Mouse (Mus musculus) right cerebral cortex, adult 18-20 months (tissue): ENCODE results near the gene Nell1.
"Not testable (repeated sequence)": the region's sequence is repeated elsewhere in the genome, so short reads cannot be mapped to it uniquely, and the experiment has no call there.

ENCODE experiments used
- DNase-seq: peaks from one replicate; pipeline ENCODE4 v3.0.0; 2022; ENCODE audit warnings: mixed read lengths

The Nell1 gene

DNA sequence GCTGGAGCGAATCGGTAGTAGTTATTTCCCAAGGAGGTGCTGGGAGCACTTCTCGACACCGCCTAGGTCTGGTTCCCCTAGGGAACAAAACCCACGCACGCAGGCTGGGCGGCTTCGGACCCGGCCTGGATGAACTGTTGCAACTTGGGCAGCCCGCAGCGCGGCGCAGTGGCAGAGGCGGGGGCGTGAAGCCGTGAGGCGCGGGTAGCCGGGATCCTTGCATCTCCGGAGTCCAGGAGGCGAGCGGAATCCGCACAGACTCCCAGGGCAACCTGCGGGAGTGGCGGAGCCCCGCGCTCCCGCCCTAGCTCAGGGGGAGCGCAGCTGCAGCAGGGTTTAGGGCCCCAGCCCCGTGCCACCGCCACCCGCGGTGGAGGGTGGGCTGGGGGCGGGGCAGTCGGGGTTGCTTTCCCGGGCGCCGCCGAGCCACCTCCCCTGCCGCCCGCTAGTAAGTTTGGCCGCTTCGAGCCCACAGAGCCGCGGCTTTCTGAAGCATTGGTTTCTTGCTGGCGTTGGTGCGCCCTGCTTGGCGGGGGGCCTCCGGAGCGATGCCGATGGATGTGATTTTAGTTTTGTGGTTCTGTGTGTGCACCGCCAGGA is at the start of gene Nell1:
Nell1 (plus strand) TSS at position 24 of the 600 bp plus-strand sequence.
- peak; percentile 46 for DNase-seq

DNA sequence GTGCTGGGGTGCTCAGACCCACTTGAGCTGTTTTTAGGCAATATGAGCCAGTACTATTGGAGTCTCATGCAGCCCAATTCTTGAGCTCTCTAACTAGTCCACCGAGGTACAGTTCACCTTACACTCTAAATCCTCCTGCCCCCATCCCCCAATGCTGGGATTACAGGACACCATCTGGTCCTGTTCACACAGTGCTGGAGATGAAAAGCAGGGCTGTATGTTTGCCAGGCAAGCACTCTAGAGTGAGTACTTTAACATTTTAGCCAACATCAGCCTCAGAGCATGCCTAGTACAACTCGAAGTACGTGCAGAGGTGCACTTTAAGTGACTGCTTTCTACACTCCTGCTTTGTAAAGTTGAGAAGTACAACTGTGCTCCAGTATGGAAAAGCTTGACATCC is 46.1 kb upstream of the Nell1 start:
- no peak for DNase-seq

- DNase-seq = no peak
Observed at GRCm38 (mm10) chr7:49929999-49930398, 44.7 kb upstream of the Nell1 start.

DNA sequence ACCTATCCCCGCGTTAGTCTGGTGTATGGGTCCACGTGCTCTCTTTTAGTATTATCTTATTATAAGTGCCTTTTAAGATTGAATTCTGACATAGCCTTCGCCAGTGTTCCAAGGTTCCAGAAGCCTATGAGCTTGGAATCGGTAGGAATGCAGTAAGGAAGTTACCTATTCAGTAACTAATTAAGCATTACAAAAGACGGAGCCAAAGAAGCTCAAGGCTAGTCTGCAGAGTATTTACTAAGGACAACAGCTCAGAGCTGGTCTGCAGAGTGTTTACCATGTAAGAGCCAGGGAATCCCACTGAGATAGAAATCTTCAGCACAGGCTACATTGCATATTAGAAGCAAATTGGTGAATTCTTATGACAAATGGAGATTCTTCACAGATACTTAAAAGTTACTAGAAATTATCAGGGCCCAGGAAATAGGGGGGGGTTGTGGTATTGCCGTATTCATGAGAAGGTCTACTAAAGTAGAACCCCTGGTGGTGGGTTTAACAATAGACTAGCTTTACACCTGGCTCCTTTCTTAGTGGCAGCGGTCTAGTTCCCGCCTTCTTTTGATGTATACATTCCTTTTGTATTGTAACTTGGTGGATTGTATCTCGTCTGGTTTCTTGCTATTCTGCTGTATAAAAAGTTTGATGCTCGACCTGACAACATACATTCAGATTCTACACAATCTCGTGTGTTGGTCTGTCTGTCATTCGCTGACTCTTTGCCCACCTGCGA is 41.1 kb upstream of the Nell1 start:
- DNase-seq = not testable (repeated sequence)

DNA sequence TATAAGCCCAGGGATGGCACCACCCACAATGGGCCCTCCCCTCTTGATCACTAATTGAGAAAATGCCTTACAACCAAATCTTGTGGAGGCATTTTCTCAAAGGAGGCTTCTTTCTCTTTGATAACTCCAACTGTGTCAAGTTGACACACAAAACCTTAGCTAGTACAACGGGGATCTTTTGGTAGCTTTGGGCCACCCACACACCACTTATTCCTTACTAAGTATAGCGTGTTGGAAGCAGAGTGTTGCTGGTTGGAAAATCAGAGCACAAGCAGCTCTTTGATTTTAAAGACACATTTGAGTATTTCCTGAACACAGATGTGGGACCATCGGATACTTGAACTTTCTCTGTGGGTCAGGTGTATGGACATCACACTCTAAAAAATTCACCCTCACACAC is 37.8 kb upstream of the Nell1 start:
- peak; percentile 55 for DNase-seq

DNA sequence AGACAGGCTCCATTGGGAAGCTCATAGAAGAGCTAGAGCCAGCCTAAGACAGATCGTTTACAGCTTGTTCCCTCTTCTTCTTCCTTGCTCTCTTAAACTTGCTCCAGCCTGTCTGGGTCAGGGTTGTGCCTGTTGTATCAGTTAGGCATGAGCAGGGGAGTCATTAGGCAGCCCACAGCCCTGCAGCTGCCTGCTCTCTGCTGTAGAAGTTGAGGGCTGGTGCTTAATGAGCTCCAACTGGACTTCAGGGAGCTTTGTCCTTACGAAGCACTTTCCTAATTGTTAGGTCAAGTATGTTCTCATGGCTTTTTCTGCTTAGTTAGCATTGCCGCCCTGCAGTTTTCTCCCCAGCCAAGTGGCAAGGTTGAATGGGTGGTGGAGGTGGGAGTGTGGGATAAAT is 32.6 kb upstream of the Nell1 start:
- no peak for DNase-seq

DNA sequence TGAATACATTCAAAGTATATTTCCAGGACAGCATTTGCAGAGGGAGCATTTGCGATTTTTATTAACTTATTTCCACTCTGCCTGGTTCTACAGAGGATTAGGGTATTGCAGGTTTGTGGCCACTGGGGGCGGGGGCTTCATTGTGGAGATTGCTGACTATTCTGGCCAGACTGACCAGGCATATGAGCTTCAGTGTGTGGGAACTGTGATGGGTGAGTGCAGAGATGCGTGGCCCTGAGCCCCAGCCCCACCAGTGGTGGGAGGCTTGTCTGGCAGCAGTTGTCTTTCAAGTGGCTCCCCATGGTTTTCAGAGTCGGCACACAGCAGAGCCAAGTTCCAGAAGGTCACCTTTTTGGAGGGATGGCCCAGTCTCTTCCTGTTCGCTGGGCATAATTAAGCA is 32.2 kb upstream of the Nell1 start:
- DNase-seq = no peak

GRCm38 (mm10) chr7:49946691-49947090 is 28.0 kb upstream of the Nell1 start:
- no peak for DNase-seq

GRCm38 (mm10) chr7:49953546-49954181 is 21.0 kb upstream of the Nell1 start:
- peak; percentile 18 for DNase-seq

DNA sequence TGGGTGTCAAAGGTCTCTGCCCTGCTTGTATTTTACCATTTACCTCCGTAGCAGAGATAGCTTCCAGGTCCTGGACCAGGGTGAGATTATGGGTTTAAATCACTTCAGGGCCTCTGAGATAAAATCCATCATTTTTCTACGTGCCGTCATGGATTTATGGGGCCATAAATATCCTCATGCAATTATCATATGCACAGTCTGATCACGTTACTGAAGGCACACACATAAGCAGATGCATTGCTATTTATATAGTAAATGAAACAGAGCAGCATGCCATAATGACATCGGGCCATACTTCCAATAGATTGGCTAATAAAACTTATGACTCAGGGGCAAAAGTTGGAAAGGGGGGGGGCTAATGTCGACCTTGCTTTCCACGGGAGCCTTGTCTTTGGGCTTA is 19.8 kb upstream of the Nell1 start:
- no peak for DNase-seq

DNA sequence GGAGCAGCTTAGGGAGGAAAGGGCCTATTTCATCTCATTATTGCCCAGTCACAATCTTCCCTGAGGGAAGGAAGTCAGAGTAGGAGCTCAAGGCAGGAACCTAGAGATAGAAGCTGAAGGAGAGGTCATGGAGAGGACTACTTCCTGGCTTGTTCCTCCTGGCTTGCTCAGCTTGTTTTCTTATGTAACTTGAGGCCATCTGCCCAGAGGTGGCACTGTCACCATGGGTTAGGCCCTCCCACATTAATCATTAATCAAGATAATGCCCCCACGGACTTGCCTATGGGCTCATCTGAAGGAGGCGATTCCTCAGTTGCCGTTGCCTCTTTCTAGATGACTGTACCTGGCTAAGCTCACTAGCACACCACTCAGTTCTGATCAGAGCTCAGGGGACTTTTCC is 17.5 kb upstream of the Nell1 start:
- DNase-seq = no peak

- no peak for DNase-seq
Observed at GRCm38 (mm10) chr7:49963764-49964163, 10.9 kb upstream of the Nell1 start.

DNA sequence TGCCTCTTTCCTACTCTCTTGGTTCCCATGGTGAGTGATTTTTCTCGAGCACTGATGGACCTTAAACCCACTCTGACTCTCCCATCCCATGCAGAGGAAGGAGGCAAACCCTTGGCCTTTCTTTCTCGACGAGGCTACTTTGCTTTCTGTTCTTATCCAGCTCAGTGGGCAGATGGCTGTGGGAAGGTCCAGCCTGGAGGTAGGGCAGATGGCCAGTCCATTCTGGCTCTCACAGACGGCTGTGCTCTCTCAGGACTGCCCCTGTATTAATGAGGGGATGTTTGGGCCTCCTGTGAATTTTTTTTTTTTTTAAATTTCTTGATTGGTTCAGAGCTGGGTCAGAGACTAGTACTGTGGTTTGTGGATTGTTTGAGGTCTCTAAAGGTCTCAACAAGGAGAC is 5.1 kb upstream of the Nell1 start:
- DNase-seq = no peak

- DNase-seq = peak; percentile 46
Observed at GRCm38 (mm10) chr7:49975441-49976121, 917 bp downstream of the Nell1 start.

- DNase-seq = no peak
Observed at GRCm38 (mm10) chr7:49981511-49982227, 7.0 kb downstream of the Nell1 start.

- no peak for DNase-seq
Observed at GRCm38 (mm10) chr7:49984698-49985097, 10.0 kb downstream of the Nell1 start.

DNA sequence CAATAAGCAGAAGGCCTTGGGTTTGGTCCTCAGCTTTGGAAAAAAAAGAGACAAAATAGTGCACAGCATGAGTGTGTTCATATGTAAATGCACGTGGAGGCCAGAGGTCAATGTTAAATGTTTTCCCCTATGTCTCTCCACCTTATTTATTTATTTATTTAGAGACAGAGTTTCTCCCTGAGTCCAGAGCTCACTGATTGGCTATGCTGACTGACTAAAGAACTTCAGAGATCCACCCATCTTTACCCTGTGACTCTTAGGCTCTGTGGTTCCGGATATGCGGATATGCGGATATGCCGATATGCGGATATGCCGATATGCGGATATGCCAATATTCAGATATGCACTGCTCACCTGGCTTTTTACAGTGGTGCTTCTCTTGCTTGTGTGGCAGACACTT is 11.3 kb downstream of the Nell1 start:
- no peak for DNase-seq

- DNase-seq = no peak
Observed at GRCm38 (mm10) chr7:49999321-49999720, 24.7 kb downstream of the Nell1 start.

- no peak for DNase-seq
Observed at GRCm38 (mm10) chr7:50005268-50005667, 30.6 kb downstream of the Nell1 start.

DNA sequence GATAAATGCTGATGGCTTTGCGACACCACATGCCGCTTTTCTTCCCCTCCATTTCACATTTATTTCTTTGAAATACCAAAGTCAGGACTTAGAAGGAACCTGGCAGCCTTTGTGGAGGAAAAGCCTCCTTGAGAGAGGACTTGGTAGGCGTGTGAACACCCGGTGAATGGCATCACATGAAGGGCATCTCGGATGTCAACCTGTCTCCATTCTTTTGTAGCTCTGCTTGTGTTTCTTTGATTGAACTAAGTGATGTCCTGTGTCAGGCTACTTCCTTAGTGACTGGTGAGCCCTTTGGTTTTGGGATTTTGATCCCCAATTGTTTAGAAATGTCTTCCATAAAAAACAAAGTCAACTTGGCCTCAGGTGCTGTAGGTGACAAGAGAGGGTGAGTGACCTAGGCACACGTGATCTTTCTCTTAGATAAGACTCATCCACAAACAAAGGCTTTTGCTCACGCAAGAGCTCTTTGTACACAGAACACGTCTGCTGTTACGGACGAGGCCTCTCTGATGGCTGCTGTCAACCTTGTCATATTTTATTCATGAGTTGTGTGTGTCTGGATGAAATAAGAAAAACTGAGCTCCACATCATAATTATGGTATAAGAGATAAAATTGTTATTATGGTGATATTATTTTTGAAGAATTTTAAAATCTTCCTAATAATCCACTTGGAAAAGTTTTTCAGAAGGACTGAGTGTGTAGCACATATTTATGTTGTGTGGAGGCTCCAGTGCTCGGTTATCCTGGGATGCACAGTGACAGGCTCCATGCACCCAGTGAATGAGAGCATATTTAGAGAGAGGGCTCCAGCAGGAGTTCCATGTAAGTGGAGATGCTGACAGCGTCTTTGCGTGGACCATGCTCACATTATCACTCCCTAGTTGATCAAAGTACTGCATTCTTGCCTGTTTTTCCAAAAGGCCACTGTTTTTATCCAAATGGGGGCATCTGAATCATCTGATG is 60.8 kb downstream of the Nell1 start:
- DNase-seq = no peak

- no peak for DNase-seq
Observed at GRCm38 (mm10) chr7:50041112-50041511, 66.4 kb downstream of the Nell1 start.

- DNase-seq = no peak
Observed at GRCm38 (mm10) chr7:50050144-50050543, 75.5 kb downstream of the Nell1 start.
